Mouse (Mus musculus) ES-Bruce4 (cell line): Measurements from ENCODE around the gene Corin. TPM values are rescaled to one million over a fixed set of nuclear protein-coding genes. Genes with fewer than 3 reads are reported as not detected.

Experiments used
- H3K27ac ChIP-seq: 2 replicates; pipeline ENCODE4 v1.5.1; 2012; ENCODE audit warnings: low read length, inconsistent platforms; ENCODE audit not compliant: insufficient read depth
- H3K27me3 ChIP-seq: 2 replicates; pipeline ENCODE4 v1.6.1; 2012; ENCODE audit warnings: mild to moderate bottlenecking, low read length, inconsistent platforms; ENCODE audit not compliant: control insufficient read depth, poor library complexity, insufficient read depth, severe bottlenecking
- H3K36me3 ChIP-seq: 2 replicates; pipeline ENCODE4 v1.6.1; 2012; ENCODE audit warnings: inconsistent platforms, mild to moderate bottlenecking, low read length, moderate library complexity; ENCODE audit not compliant: control insufficient read depth, poor library complexity, insufficient read depth, severe bottlenecking
- H3K4me1 ChIP-seq: one replicate; pipeline ENCODE4 v1.8.1; 2011; ENCODE audit warnings: low read length; ENCODE audit not compliant: control insufficient read depth, insufficient read depth
- H3K4me3 ChIP-seq: 2 replicates; pipeline ENCODE4 v1.5.1; 2011; ENCODE audit warnings: low read depth, mild to moderate bottlenecking, low read length
- H3K9ac ChIP-seq: 2 replicates; pipeline ENCODE4 v1.6.1; 2012; ENCODE audit warnings: low read depth, mild to moderate bottlenecking, inconsistent platforms; ENCODE audit not compliant: poor library complexity, severe bottlenecking
- H3K9me3 ChIP-seq: replicated peaks from 2 replicates; pipeline ENCODE4 v1.6.1; 2012; ENCODE audit warnings: mild to moderate bottlenecking, low read length, inconsistent platforms; ENCODE audit not compliant: control insufficient read depth, poor library complexity, insufficient read depth, severe bottlenecking
- CTCF ChIP-seq: IDR thresholded peaks from one replicate; pipeline ENCODE4 v1.8.1; 2011; ENCODE audit warnings: low read depth, low read length
- EP300 ChIP-seq: IDR thresholded peaks from 2 replicates; pipeline ENCODE4 v1.6.1; 2011; ENCODE audit warnings: low read depth, low read length; ENCODE audit not compliant: insufficient read depth
- POLR2A ChIP-seq: IDR thresholded peaks from one replicate; pipeline ENCODE4 v1.8.1; 2011; ENCODE audit warnings: low read length; ENCODE audit not compliant: insufficient read depth
- polyA plus RNA-seq: library from polyadenylated mRNA; stranded (reverse); fragments of >200 nt; gene quantifications from 2 replicates; pipeline ENCODE4 v1.2.4, GENCODE M21; 2011; ENCODE audit warnings: low read depth; ENCODE audit not compliant: missing spikeins, insufficient read depth, insufficient read length

Corin gene
- polyA plus RNA-seq, 1 experiment: 0.63 TPM

GRCm38 (mm10) chr5:72403376-72403775 is 100.9 kb downstream of the Corin start:
- Histone ChIP-seq H3K36me3 (no peaks in the 10 kb centered on the region), H3K4me1 (no peaks in the 10 kb centered on the region), H3K9ac (no peak overlapping the region), H3K9me3 (no peaks in the 10 kb centered on the region), H3K27me3 (no peaks in the 10 kb centered on the region), H3K27ac (no peak overlapping the region), H3K4me3 (no peak overlapping the region)
- no peak for TF ChIP-seq POLR2A
- no peak for TF ChIP-seq CTCF
- TF ChIP-seq EP300: no peak

DNA sequence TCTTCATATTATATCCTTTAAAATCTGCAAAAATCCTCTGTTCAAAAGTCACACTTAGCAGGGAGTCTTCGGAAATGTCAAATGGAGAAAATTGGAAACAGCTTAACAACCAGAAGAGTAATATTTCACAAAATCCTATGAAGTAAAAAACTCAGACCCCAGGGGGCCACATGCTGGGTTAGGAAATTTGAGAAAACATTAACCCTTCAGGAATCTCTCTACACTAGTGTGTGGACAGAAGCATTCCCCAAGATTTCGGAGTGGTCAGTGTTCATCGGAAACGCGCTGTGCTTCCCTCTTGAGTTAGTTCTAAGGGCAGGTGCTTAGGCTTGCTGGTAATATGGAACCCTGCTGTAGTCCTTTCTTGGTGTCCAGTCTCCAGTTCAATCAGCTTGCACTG is 101.4 kb downstream of the Corin start:
- TF ChIP-seq CTCF (no peak), EP300 (no peak), POLR2A (no peak)
- H3K9me3 ChIP-seq: no peaks in the 10 kb centered on the region
- no peak overlapping the region for H3K4me3 ChIP-seq
- H3K36me3 ChIP-seq: no peaks in the 10 kb centered on the region
- H3K27me3 ChIP-seq: no peaks in the 10 kb centered on the region
- no peak overlapping the region for H3K9ac ChIP-seq
- H3K4me1 ChIP-seq: no peaks in the 10 kb centered on the region
- H3K27ac ChIP-seq: no peak overlapping the region

GRCm38 (mm10) chr5:72401778-72402177 is 102.5 kb downstream of the Corin start:
- Histone ChIP-seq H3K27ac (no peak overlapping the region), H3K9me3 (no peaks in the 10 kb centered on the region)

GRCm38 (mm10) chr5:72401251-72401650 is 103.0 kb downstream of the Corin start:
- Histone ChIP-seq H3K27me3 (no peaks in the 10 kb centered on the region), H3K4me1 (no peaks in the 10 kb centered on the region), H3K36me3 (no peaks in the 10 kb centered on the region), H3K9me3 (no peaks in the 10 kb centered on the region), H3K9ac (no peak overlapping the region), H3K27ac (no peak overlapping the region), H3K4me3 (no peak overlapping the region)
- TF ChIP-seq POLR2A (no peak), EP300 (no peak), CTCF (no peak)

More at GRCm38 (mm10) chr5:72401778-72402177, 102.5 kb downstream of the Corin start:
- Histone ChIP-seq H3K9ac (no peak overlapping the region), H3K4me3 (no peak overlapping the region), H3K27me3 (no peaks in the 10 kb centered on the region), H3K4me1 (no peaks in the 10 kb centered on the region), H3K36me3 (no peaks in the 10 kb centered on the region)
- TF ChIP-seq EP300 (no peak), CTCF (no peak), POLR2A (no peak)

GRCm38 (mm10) chr5:72382148-72382547 is 122.1 kb downstream of the Corin start:
- H3K27me3 ChIP-seq: no peaks in the 10 kb centered on the region; the same call in 1 of the 2 replicates
- H3K36me3 ChIP-seq: no peaks in the 10 kb centered on the region
- H3K9ac ChIP-seq: no peak overlapping the region

GRCm38 (mm10) chr5:72380616-72381015 is 123.7 kb downstream of the Corin start:
- TF ChIP-seq CTCF: no peak
- no peak for TF ChIP-seq POLR2A
- no peak for TF ChIP-seq EP300
- Histone ChIP-seq H3K4me3 (no peak overlapping the region), H3K4me1 (no peaks in the 10 kb centered on the region), H3K36me3 (no peaks in the 10 kb centered on the region), H3K27me3 (no peaks in the 10 kb centered on the region; the same call in 1 of the 2 replicates), H3K9ac (no peak overlapping the region), H3K27ac (no peak overlapping the region), H3K9me3 (no peaks in the 10 kb centered on the region)

More at GRCm38 (mm10) chr5:72382148-72382547, 122.1 kb downstream of the Corin start:
- Histone ChIP-seq H3K9me3 (no peaks in the 10 kb centered on the region), H3K4me3 (no peak overlapping the region), H3K4me1 (no peaks in the 10 kb centered on the region), H3K27ac (no peak overlapping the region)
- TF ChIP-seq CTCF (no peak), EP300 (no peak), POLR2A (no peak)
